Mouse (Mus musculus): ENCODE data around the gene Tipin.

Gene Tipin

DNA sequence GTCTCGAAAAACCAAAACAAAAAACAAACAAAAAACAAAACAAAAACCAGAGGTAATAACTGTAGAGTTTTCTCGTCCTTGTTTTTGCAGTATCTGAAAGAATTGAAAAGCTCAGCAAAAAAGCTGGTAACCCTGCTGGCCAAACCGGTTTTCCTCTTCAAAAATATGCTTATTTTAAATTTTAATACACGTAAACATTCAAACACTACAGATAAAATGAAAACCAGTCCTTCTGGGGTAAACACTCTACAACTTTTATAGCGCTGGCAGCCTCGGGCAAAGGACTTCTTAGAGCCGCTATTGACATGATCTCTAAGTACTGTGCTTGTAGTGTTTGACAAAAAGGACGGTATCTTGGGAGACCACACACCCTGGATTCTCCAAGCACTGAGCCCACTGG lies 60.3 kb downstream of the Tipin start:
- in situ Hi-C loops (cut with MboI, MseI): no loop called here

DNA sequence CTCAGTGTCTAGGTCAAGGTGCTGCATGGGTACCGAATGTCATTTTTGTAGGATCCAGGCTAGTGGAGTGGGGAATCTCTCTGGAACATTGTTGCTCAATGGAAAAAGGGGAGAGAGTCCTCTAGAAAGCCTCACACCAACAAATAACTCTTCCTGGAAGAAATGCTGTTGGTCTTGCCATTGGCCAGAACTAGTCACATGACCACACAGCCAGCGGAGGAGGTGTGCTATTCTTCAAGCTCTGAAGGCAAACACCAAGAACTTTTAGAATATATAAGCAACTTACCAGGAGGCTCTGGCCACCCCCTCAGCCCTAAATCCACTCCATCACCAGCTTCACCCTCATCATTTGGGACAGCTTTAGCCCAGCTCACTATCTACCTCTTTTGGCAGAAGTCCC lies 62.3 kb downstream of the Tipin start:
- in situ Hi-C loops (cut with MboI, MseI): no loop called here

DNA sequence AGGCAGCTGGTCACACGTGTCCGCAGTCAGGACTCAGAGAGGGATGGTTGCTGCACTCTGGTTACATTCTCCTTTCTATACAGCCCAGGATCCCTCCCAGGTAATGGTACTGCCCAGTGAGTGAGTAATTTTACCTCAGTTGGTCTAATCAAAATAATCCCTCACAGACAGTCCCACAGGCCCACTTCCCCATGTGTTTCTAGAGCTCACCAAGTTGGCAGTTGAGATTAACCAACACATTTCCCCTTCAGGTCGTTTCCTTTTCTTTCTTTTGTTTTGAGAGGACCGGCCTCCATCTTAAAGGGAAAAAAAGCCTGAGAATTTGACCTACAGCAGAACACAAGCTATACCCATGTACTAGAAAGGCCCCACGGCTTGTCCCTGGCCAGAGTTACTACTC lies 64.5 kb downstream of the Tipin start:
- in situ Hi-C loops (cut with MboI, MseI): no loop called here

DNA sequence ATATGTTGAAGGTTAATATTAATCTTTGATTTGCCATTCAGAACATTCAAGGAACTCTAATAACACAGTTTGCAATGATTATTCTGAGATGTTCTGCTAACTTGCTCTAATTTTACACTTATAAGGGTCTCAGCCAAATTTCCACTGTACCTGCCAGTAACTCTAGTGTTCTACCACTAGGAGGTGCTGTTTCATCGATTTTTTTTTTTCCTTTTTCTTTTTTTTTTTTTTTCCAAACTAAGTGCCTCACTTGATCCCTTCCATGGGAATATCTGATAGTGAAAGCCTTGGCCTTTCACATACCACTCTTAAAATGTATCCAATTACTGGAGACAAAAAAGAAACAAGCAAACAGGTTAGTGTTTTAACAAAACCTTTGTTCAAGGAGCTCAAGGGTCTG lies 66.0 kb downstream of the Tipin start:
- in situ Hi-C loops (cut with MboI, MseI): no loop called here

DNA sequence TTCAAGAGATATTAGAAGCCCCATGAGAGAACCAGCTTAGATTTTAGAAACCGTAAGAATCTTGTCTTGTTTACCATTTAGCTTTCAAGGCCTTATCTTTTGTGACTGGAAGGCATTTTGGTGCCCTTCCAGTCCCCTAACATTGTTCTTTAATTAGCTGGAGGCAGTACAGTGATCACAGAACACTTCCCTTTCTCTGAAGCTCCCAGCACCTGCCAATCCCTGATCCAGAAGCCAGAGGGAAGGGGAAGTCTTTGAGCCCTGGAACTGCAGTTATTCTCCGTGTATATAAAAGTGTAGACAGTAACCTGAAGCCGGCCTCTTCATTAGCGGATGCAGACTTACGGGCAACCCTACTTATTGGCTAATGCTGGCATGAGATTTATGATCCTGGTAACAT lies 68.1 kb downstream of the Tipin start:
- in situ Hi-C loops (cut with MboI, MseI): no loop called here

DNA sequence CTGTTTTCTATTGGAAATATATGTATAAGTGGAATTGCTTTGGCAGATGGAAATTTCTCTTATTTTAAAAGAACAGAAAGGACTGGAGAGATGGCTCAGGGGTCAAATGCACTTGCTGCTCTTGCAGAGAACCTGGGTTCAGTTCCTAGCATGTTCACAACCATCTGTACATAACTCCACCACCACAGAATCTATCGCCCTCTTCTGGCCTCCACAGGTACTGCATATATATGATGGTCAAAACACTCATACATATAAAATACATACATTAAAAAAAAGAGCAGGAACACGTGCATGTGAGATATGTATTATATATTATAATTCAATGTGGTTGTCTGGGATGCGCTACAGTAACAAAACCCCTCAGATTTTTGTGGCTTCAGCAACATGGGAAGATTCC lies 69.8 kb downstream of the Tipin start:
- in situ Hi-C loops (cut with MboI, MseI): no loop called here

All from regulatory T cell (primary cell).